Mouse (Mus musculus) adrenal gland, postnatal 14 days (tissue): ENCODE results near the gene Stxbp5. TPM values are rescaled to one million over a fixed set of nuclear protein-coding genes. Genes with fewer than 3 reads are reported as not detected.
"Not testable (repeated sequence)": the region's sequence is repeated elsewhere in the genome, so short reads cannot be mapped to it uniquely, and the experiment has no call there.

Source experiments
- DNase-seq: peaks from one replicate; pipeline ENCODE4 v3.0.0; 2021; ENCODE audit warnings: mixed read lengths
- long read RNA-seq, 2 experiments: library from polyadenylated mRNA; stranded (forward); transcript quantifications; one replicate each; pipeline ENCODE4 v2.0.0; 2021
- total RNA-seq: library from RNA; stranded (reverse); gene quantifications from 2 replicates; pipeline ENCODE4 v1.2.3, GENCODE M21; 2021

The Stxbp5 gene
- 22.9 and 27.6 TPM in 2 replicates for total RNA-seq
- long read RNA-seq, experiment 1, full-length matches to known transcripts = 4 of 8 reads
- long read RNA-seq, experiment 1, partial matches to known transcripts = 3 of 8 reads
- long read RNA-seq, experiment 1, other reads (novel, unspliced or antisense) = 1 of 8 reads
- long read RNA-seq, experiment 2, full-length matches to known transcripts = 1 of 4 reads
- long read RNA-seq, experiment 2, partial matches to known transcripts = 1 of 4 reads
- long read RNA-seq, experiment 2, other reads (novel, unspliced or antisense) = 2 of 4 reads

DNA sequence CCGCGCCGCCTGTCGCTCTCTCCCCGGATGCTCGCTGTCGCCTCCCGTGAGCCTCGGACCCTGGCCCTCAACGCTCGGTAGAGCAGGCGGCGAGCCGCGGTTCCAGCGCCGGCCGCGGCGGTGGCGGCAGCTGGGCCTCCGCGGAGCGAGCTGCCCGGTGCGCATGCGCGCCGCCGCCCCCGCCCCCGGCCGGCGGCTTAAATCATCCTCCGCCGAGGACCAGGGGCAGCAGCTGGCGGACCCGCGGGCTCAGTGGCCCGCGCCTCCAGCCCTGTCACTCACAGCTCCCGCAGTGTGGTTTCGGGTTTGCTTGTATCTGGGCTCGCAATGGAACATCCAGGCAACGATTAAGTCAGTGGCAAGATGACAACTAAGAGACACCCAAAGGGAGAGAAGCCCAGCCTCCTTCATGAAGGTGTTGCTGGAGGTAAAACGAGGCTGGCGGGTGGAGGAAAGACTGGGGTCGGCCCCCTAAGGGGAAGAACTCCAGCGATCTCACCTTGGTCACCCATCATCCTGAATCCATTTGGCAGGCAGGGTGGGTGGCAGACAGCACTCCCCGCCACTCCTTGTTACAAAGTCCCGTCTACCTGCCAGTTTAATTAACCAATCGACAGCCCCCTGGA lies at the start of gene Stxbp5:
Gene Stxbp5, minus strand, starts transcription at position 9 of the 626 bp plus-strand sequence.
- DNase-seq = peak; percentile 89

DNA sequence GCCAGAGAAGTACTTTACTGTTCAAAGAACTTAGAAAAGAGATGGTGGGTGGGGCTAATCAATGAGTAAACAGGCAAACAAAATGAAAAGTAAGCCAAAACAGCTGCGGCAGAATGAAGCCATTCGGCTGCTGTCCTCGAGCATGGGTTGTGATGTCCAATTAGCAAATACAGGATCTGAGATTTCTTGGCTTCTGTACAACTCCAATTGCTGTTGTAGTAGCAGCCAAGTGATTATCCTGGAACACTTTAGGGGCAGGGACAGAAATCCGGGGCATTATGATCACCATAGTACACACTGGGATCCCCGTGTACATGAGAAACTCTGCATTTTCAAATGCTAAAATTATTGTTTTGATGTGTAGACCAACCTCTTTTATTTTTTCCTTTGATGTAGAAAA lies 11.5 kb upstream of the Stxbp5 start:
- DNase-seq = no peak

DNA sequence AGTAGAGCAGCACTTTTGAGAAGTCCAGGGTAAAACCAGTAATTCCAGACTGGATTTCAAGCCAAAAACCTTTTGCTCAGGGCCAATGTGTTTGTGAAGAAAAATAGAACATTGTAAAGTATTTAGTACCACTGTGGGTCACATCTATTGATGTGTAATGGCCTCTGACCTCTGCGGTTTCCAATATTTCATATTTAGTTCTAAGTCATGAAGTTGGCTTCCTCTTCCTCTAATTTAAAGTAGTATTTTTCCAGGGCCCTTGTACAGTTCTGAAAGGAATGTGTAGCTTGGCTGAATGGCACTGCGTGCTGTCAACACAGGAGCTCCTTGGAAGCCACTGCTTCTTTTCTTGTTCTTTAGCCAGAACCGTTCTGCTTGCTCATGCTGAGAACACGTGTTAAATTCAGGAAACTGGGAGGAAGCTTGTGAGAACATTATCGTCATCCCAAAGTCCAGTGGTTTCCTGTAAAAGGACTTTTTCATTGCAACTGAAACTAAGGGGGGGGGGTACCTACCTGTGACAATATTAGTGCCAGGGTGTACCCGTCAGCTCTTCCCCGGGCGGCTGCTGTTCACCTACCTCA lies 7.1 kb upstream of the Stxbp5 start:
- no peak for DNase-seq

DNA sequence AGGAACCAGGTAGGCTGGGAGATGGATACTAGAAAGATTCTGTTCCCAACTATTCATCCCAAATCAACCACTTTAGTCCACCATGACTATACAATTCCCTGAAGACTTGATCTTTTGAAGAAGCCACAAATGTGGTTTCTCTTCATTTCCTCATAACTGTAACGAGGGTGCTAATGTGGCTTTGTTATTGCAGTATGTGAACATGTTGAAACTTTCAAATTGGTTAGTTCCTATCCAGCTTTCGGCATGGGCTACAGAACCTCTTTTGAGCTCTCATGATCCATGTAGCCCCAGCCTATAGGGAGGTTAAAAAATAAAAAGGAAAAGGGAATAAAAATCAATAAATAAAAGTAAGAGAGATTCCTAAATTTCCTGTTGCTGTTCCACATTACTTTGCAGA lies 6.6 kb upstream of the Stxbp5 start:
- DNase-seq = no peak

DNA sequence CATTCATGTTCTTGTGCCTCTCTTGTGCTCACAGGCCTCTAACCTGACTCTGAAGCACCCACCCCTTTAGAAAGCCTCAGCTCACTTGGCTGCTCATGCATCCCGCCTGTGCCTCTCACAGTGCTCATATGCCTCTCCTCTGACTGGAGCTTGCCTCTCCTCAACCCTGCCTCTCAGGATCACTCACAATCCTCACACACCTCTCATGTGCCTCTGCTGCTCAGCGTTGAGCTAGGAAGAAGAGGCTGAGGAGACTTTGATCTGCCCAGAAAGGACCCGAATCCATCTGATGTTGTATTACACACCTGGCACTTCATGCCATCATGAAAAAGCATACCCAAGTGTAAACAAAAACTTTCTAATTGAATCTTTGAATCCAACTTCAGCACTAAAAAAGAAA lies 5.3 kb upstream of the Stxbp5 start:
- DNase-seq = no peak

DNA sequence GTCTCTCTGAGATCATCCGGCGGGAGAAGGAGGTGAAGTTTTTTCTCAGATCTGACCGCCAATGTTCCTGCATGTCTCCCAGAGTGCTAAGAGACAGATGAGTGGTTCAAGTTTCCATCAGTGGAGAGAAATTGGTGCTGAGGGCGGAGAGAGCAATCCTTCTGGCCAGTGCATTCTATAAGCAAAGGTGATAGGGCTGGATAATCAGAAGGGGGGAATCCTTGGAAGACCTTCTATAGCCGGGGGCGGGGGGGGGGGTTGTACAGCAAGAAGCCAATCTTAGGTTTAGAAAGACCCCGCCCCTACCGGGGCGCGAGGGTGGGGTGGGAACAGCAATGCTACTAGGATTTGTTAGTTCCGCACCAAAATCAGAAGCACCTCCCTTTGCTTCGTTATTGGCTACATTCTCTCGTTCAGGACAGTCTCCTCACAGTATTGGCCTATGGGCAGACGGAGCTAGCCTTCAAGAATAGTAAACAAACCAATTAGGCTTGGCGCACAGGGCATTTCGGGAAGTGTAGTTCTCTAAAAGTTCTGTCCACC lies 889 bp upstream of the Stxbp5 start:
- peak; percentile 86 for DNase-seq

DNA sequence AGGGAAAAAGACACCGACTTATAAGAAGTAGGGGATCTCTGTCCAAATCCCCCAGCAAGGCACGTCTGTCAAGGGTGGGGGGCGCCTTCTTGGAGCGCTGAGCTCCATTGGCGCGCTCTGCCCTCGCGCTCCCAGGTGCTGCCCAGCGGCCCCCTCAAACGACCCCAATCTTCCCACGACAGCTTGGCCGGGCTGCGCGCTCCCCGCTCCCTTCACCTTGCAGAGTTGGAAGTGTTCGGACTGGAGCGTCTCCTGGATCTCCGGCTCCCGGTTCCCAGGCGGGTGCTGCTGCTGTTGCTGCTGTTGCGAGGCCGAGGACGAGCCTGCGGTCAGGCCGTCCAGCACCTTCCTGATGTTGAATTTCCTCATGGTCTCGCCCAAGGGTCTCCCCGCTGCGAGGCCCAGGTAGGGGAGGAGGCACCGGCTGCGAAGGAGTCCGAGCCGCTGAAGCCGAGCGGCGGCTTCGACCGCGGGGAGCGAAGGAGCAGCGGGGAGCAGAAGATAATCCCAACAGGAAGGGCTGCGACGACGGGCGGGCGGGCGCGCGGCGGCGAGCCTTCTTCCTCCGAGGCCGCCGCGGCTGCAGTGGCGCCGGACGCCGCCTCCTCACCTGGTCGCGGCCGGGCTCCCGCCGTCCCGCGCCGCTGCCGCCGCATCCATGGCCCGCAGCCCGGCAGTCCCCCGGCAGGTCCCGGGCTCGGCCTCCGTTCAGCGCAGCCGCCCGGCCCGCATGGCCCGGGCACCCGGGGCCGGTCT lies 386 bp downstream of the Stxbp5 start:
- DNase-seq = peak; percentile 62

DNA sequence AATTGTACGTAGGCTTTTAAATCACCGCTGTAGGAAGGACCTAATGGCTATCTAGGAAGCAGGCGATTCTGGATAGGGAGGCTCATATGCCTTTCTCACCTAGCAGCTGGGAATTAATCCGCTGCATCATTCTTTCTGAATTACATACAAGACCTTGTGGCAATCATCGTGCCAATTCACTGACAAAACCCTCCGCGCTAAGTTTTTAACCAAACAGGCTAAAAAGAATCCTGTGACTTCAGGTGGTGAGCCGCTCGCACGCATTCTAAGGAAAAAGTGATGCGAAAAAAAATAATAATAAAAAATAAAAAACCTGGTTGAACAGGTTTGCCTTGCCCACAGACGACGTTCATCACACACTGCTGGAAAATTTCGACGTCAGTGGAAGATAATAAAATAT lies 1.1 kb downstream of the Stxbp5 start:
- peak; percentile 36 for DNase-seq

DNA sequence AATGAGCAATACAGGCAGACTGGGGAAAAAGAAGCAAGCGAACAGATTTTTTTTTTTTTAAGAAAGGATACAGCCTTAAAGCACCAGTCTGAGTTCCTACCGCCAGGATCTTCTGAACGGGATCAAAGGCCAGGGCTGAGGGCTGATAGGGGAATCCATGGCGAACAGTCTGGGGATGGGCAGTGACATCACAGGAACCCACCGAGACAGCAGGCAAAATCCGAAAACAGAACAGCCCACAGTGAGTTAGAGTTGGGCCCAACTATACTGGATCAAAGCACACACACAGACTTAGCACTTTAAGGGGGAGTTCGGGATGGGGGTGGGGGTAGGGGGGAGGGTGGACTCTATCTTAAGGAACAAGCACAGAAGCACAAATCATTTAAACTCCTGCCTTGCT lies 1.8 kb downstream of the Stxbp5 start:
- no peak for DNase-seq

DNA sequence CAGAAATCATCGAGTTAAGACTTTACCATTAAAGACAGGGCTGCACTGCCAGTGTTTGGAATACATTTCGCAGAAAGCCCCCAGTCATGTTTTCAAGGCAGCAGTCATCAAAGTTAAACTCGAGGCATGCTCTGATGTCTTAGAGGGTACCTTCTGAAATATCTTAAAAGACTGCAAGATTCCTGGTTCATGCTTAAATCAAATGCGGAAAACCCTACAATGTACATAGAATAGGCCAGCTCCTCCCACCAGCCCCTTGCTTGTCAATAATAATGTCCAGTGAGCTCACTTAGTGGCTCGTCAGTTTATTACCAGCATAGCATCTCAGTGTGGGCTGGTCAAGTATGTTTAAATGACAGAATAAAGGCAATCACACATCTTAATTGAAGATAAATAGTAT lies 3.0 kb downstream of the Stxbp5 start:
- no peak for DNase-seq

DNA sequence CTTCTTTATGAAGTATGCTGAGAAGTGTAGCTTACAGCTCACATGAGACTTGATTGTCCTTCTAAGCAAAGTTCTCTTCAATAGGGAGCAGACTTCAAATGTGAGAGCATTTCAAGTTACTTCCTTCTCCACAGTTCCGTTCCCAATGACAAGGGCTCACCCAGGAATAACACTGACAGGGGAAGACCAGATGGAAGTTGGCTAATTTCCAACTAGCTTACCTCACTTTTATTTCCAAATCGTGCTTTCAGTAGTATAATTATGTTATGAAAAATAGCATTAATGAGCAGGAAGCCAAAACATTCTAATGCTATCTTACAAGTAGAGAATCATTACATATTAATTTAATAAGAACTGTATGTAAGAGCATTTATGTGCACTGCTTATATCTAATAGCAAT lies 7.3 kb downstream of the Stxbp5 start:
- no peak for DNase-seq

DNA sequence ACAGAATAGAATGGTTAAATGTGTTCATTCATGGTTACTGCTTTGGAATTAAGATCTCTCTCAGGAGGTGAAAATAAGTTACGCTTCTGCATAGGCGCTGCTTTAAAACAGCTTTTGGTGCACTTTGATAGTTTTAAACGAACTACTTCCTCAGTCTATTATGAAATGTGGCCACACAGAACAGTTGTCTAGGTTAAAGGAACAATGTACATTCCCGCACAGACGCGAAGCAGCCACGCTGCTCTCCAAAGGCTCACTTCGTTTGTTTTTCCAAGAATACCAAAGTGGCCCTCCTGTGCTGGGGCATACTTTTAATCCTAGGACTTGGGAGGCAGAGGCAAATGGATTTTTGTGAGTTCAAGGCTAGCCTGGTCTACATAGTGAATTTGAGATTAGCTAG lies 11.2 kb downstream of the Stxbp5 start:
- no peak for DNase-seq

DNA sequence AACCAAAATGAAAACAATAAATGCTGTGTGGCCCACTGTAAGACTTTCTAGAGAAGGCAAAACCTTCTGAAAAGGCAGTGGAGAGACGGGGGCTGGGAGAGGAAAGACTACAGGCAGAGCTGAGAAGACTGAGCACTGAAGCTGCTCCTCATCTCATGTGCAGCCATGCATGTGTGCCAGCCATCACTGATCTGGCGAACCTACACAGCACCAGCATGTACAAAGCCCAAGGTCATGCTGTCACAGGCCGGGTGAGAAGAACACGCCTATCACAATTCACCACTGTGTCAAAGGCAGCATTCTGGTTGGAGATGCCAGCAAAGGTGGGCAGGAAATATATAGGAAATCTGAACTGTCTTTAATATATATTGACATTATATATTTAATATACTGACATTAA lies 12.2 kb downstream of the Stxbp5 start:
- DNase-seq = no peak

DNA sequence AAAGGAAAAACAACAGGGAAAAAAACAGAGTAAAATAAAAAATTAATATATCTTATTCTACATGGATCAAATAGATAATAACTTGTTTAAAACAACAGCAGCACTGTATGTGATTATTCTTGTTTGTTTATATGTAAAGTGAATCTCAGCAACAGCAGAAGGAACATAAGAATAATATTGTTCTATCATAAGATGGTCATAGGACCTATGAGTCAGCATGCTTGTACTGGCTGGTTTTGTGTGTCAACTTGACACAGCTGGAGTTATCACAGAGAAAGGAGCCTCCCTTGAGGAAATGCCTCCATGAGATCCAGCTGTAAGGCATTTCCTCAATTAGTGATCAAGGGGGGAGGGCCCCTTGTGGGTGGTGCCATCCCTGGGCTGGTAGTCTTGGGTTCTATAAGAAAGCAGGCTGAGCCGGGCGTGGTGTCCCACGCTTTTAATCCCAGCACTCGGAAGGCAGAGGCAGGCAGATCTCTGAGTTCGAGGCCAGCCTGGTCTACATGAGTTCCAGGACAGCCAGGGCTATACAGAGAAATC lies 19.0 kb downstream of the Stxbp5 start:
- not testable (repeated sequence) for DNase-seq

DNA sequence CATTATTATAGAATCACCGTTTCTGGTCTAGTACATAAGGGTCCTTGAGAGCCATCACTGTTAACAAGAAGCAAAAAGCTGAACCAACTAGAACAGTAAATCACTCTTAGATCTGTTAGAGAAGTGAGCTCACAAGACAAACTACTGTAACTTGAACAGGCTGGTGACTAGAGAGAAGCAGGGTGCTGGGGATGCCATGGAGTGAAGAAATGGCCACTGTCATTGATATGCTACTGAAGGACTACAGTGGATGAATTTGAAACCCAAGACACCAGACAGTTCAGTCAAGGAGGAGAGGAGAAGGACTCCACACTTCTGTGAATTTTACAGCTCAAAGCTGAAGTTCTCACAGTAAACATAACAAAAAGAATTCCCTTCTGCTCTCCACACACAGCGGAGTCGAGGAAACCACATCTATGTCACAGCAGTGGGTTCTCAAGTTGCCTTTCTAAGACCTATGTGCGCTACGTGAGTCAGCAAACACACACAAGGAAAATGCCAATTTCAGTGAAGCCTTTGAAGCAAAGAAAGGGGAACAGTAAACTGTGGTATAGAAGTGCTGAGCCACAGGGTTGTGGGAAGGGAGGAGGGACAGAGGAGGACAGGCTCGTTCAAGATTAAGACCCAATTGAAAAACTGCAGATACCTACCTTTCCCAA lies 20.7 kb downstream of the Stxbp5 start:
- DNase-seq = no peak

DNA sequence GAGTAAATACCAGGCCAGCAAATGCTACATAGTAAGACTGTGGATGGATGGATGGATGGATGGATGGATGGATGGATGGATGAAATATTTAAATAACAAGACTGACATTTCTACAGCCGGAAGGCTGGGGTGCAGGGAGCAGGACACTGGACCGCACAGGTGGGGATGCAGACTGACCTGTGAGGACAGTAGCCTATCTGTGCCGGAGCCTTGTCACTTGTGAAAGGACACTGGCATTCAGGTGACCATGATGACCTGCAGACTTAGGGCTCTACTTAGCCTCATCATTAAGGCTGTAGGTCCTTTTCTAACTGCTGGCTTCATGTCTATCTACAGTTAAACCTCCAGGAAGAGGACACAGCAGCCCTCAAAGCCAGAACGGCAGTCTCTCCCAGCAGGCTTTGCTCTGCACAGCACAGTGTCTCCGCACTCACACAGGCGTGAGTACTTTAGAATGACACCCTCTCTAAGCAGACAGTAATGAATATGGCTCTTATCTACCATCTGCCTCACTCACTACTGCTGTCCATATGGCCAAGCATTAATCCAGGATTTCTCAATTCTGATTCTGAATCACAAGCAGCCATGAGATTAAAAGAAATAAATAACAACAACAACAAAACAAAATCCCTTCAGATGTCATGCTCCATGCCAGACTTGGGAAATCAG lies 21.9 kb downstream of the Stxbp5 start:
- DNase-seq = no peak

DNA sequence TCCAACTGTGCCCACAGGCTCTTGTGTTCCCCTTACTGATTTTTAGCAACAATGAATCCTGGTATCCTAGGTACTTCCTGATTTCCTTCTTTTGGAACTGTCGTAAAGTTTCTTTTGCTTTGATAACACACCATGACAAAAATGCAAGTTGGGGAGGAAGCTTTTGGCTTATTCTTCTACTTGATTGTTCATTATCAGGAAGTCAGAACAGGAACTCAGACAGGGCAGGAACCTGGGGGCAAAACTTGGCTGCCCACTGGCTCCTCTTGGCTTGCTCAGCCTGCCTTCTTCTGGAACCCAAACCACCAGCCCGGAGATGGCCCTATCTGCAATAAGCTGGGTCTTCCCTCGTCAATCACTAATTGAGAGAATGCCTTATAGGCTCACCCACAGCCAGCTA lies 25.0 kb downstream of the Stxbp5 start:
- DNase-seq = no peak

DNA sequence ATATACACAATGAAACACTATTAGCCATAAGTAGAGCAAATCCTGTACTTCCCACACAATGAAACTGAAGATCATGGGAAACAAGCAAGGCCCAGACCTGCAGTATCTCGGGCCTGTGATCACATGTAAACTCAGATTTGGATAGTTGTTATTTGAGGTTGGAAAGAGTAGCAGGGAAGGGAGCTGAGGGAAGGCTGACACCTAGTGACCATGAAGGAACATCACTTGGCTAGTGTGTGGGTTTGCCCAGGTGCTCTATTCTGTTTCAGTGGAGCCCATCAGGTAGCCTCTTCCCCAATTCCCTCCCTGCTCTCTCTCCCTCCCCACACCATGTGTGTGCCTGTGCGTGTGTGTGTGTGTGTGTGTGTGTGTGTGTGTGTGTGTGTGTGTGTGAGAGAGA lies 28.7 kb downstream of the Stxbp5 start:
- no peak for DNase-seq

DNA sequence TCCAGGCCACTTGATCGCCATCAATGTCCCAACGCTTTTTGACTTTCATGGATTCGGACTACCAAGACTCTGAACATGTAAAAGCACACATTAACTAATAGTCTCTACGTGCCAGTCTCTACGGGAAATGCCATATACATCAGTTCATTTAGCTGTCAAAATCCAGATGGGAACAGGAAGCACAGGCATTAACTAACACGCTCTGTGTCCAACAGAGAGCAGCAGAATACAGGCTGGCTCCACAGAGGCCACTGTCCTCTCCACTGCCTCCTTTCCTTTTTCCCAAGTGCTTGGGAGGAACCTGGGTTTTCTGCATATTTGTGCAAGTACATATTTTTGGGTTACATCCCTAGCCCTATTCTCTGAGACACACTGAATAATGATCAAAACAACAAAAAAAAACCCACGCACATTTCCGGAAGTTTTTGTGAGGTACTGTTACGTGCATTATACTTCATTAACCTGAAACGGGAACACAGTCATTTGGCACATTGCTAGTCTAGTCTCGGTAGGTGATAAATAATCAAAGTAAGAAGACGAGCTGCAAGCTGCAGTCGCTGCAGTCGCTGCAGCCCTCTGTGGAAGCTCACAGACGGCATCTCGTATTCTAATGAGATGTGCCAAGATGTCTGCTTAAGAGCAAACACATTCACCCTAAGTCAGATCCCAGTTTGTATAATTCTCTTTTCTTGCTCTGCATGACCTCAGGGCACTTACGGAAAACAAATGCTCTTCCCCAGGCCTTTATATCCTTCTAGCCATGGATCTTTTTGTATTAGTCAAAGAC lies 33.9 kb downstream of the Stxbp5 start:
- no peak for DNase-seq

DNA sequence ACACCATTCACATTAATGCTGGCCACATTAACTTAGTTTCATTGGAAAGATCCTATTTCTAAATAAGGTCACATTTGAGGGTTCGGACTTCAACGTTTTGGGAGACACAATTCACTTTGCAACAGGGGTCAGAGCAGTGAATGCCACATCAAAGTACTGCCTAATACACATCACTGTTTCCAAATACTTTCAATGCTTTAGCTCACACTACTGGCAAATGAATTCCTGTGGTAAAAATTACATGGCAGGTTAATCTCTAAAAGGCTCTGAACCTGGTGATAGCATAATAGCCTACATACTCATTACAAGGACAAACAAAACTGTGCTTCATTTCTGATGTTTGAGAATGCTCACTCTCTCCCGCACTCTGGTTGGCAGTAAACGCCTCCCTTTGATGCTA lies 40.9 kb downstream of the Stxbp5 start:
- no peak for DNase-seq

DNA sequence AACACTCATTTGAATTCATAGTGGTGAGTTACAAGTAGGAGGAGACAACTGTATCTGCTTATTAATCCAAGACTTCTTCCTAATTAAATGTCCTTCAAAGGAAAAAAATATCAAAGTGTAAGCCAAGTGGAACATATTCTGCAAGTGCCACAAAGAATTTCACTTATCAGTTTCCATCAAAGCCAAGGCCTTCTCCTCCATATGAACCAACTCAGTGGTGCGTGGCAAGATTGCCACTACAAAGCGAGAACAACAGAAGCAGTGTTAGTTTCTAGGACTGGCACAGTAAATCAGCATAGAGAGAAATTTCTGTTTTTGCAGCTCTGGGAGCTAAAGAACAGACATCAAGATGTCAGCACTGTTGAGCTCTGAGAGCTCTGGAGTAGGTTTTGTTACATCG lies 41.4 kb downstream of the Stxbp5 start:
- DNase-seq = no peak
